Mouse (Mus musculus) heart, postnatal 0 days (tissue): ENCODE measurements around the gene Cand1.

Experiments used
- CTCF ChIP-seq: IDR thresholded peaks from 2 replicates; pipeline ENCODE4 v1.5.1; 2016; ENCODE audit warnings: antibody characterized with exemption, control low read depth, low read depth
- EP300 ChIP-seq: IDR thresholded peaks from 2 replicates; pipeline ENCODE4 v1.6.1; 2016; ENCODE audit warnings: antibody characterized with exemption, low read depth

GRCm38 (mm10) chr10:119274333-119274732, 34.5 kb upstream of the Cand1 start:
- no peak for TF ChIP-seq CTCF
- no peak for TF ChIP-seq EP300
